15 mouse cellular contexts compared by ENCODE assay signal in genomic region chr17:29126561-29126960, GRCm38 (mm10).
DNase-seq lines count a peak whose midpoint lies in the region.
"Had no signal": no experiment of that assay in that cellular context is flagged by ENCODE, and none has a peak within 500 bp of the region (broad histone marks: within the 10 kb centered on the region; RNA-seq: fewer than 3 reads in every experiment).

No protein-coding gene starts in this region.

- peak; percentile 75 for DNase-seq in heart, adult 11 months
- DNase-seq in heart, adult 9 months (ENCODE audit: low spot score in 2 of 2), result no peak
- DNase-seq in testis, postnatal 10 days (ENCODE audit: low spot score), result peak; percentile 27
- DNase-seq in testis, postnatal 14 days (ENCODE audit: low spot score), result no peak
- DNase-seq in thymus, postnatal 4 days, result peak; percentile 0
- no peak for DNase-seq in thymus, adult 18-20 months
- DNase-seq in urinary bladder, postnatal 4 days (ENCODE audit: low spot score in 2 of 2), result peak; percentile 9 to 47
- DNase-seq in urinary bladder, adult 18-20 months (ENCODE audit: low spot score in 2 of 2), result no peak
- DNase-seq: adrenal gland, adult 8-10 months; adrenal gland, postnatal 14 days; adrenal gland, postnatal 36 days; cerebellum, adult 11-12 months; cerebellum, adult 2 months; cerebellum, adult 9-10 months; cerebellum, postnatal 25 days had no signal

Comparison
In these comparisons a context has a peak if more than half of its experiments do, and no peak if none do; other contexts are left out.
1. DNase-seq: peak in heart, adult 11 months (single experiment), testis, postnatal 10 days (single experiment), thymus, postnatal 4 days (single experiment) and urinary bladder, postnatal 4 days (2 of 2); none in heart, adult 9 months (0 of 2), testis, postnatal 14 days (single experiment), thymus, adult 18-20 months (0 of 2) and urinary bladder, adult 18-20 months (0 of 2).